Mouse (Mus musculus) bone marrow macrophage, adult 2 months (primary cell): Measurements from ENCODE around the gene Ptcra.
"Not testable (repeated sequence)": the region's sequence is repeated elsewhere in the genome, so short reads cannot be mapped to it uniquely, and the experiment has no call there.

Source experiments
- CTCF ChIP-seq: IDR thresholded peaks from 2 replicates; pipeline ENCODE4 v1.5.1; 2012; ENCODE audit warnings: low read depth, mild to moderate bottlenecking, low read length, moderate library complexity
- POLR2A ChIP-seq: IDR thresholded peaks from 2 replicates; pipeline ENCODE4 v1.6.1; 2012; ENCODE audit warnings: mild to moderate bottlenecking, low read depth, low read length, borderline replicate concordance

- not testable (repeated sequence) for TF ChIP-seq CTCF, POLR2A
These were observed 24.5 kb upstream of the Ptcra start for GRCm38 (mm10) chr17:46787974-46788373.
